Mouse (Mus musculus): Measurements from ENCODE around the gene Lipo2. TPM values are rescaled to one million over a fixed set of nuclear protein-coding genes. Genes with fewer than 3 reads are reported as not detected.
"Not testable (repeated sequence)": the region's sequence is repeated elsewhere in the genome, so short reads cannot be mapped to it uniquely, and the experiment has no call there.

Lipo2 gene
- not detected in 3 replicates for total RNA-seq (2017)

- ATAC-seq (replicated peaks; ENCODE audit: insufficient number of reproducible peaks, low FRiP score, low TSS enrichment, poor library complexity, severe bottlenecking), result not testable (repeated sequence)
Observed at GRCm38 (mm10) chr19:33751259-33751658, at the start of gene Lipo2. Gene Lipo2, minus strand, starts transcription at chr19:33751359.

DNA sequence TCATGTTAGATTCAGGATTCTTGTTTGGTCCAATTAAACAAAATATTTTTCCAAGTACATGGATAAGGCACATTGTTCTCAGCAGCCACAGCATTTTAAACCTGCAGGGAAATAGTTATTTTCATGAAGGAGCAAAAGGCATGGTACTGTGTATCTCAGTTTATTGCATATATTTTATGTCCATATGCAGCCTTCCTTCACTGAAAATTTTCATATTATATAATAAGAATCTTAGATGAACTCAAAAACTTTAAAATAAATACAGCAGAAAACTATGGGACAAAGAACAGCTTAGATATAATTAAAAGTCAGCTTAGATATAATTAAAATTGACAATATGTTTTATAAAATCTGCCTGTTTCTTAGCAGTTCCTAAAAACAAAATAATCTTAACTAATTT, 36.2 kb upstream of the Lipo2 start, which contains the start of gene Lipo1:
Gene Lipo1, minus strand, starts transcription at position 101 of the 400 bp plus-strand sequence.
- not testable (repeated sequence) for ATAC-seq (replicated peaks; ENCODE audit: insufficient number of reproducible peaks, low FRiP score, low TSS enrichment, poor library complexity, severe bottlenecking)

DNA sequence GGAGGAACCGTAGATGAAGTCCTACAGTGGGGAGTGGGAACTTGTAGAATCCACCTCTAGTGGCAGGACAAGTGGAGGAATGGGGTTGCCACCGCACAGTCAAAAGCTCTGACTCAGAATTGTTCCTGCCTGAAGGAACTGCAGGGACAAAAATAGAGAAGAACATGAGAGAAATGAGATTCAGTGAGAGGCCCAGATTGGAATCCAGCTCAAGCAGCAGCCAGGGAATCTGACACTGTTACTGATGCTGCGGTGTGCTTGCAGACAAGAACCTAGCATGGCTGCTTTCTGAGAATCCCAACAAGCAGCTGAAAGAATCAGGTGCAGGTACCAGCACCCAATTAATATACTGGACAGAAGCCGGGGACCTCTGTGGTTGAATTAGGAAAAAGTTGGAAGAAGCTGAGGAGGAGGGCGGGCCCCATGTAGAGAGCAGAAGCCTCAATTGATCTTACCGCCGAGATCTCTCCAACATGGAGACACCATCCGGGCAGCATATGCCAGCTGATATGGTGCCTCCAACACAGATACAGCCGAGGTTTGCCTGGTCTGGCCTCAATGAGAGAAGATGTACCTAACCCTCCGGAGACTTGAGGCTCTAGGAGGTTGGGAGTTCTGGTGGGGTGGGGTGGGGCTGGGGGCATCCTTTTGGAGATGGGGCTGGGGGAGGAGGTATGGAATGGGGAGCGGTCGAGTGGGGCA, 35.6 kb upstream of the Lipo2 start:
- no peak for ATAC-seq (replicated peaks; ENCODE audit: insufficient number of reproducible peaks, low FRiP score, low TSS enrichment, poor library complexity, severe bottlenecking)

DNA sequence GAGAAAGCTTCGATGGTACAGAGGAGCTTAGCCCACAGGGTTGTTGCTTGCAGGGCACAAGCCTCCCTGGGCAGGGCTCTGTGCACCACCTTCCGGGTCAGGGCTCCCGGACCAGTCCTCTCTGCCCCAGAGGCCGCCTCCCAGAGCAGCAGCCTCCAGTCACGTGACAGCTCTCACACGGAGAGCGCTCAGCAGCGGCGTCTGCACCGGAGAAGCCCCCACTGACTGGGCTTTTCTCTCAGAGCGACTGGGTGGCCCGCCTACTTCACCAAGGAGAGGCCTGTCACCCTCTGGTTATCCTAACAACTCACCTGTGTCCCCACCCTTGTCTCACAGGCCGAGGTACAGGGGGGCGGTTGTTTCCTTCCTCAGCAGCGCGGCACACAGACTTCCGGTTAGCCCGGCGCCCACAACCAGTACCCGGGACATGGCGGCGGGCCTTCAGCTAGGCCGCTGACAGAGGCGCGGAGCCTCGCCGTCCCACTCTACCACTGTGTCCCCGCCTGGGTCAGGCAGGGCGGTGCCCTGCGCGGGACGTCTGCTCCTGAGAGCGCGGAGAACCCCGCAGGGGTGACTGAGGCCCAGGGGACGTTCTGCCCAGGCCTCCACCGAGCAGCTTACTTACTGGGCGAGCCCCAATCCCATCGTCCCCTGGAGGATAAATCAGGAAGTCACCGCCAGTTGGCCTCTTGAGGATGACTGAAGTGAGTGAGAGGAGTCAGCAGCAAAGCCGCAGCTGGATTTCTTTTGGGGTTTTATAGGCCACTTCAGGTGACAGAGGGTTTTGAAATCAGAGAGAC, 10.3 kb upstream of the Lipo2 start, which contains the start of gene Lipo3:
Gene Lipo3, minus strand, starts transcription at position 665 of the 800 bp plus-strand sequence.
- peak; percentile 66 for ATAC-seq (replicated peaks; ENCODE audit: insufficient number of reproducible peaks, low FRiP score, low TSS enrichment, poor library complexity, severe bottlenecking)

Other genes with a start within 250 kb of the Lipo2 start
- gene Lipo4, start 233.6 kb downstream of the Lipo2 start, total RNA-seq (2017), result not detected in 3 replicates
- not detected in 3 replicates for gene Gm8978, start 126.1 kb downstream of the Lipo2 start, total RNA-seq (2017)
- gene Lipo3, start 10.6 kb upstream of the Lipo2 start, total RNA-seq (2017), result 3.5 to 9.6 TPM (median 5.6 TPM) in 3 replicates
- gene Lipo1, start 36.1 kb upstream of the Lipo2 start, total RNA-seq (2017), result not detected in 3 replicates
- gene Lipf, start 209.8 kb upstream of the Lipo2 start, total RNA-seq (2017), result not detected in 3 replicates